Mouse (Mus musculus): ENCODE measurements around the gene Olfr1436. TPM values are rescaled to one million over a fixed set of nuclear protein-coding genes. Genes with fewer than 3 reads are reported as not detected.
"Not testable (repeated sequence)": the region's sequence is repeated elsewhere in the genome, so short reads cannot be mapped to it uniquely, and the experiment has no call there.

Olfr1436 gene
- not detected in 2 replicates for polyA plus RNA-seq (2016; fragmentation: Nextera tagmentation; extraction: Ambion mirVana)

- H3K9ac ChIP-seq; H3K27ac ChIP-seq; H3K4me1 ChIP-seq; ATAC-seq; H3K4me3 ChIP-seq; H3K9me3 ChIP-seq (replicated peaks); H3K27me3 ChIP-seq (replicated peaks); H3K36me3 ChIP-seq; H3K4me2 ChIP-seq: not testable (repeated sequence)
- 64% methylated on average over 1 of the region's 1 CpGs for WGBS (ENCODE audit: insufficient replicate concordance)
These were observed at the start of gene Olfr1436 for GRCm38 (mm10) chr19:12299030-12299429. Gene Olfr1436, minus strand, starts transcription at chr19:12299130.

GRCm38 (mm10) chr19:12335810-12336209 lies 36.9 kb upstream of the Olfr1436 start, which contains the start of gene Olfr1438-ps1:
Gene Olfr1438-ps1, minus strand, starts transcription at chr19:12335910.
- no peak within 1 kb of the TSS for H3K9ac ChIP-seq
- no peak for ATAC-seq
- H3K9me3 ChIP-seq (replicated peaks): no peaks in the 10 kb centered on the region
- H3K4me3 ChIP-seq: no peak within 1 kb of the TSS
- no peak within 1 kb of the TSS for H3K4me2 ChIP-seq
- no peaks in the 10 kb centered on the region for H3K4me1 ChIP-seq
- no peaks in the 10 kb centered on the region for H3K27me3 ChIP-seq (replicated peaks)
- no peak within 1 kb of the TSS for H3K27ac ChIP-seq
- WGBS (ENCODE audit: insufficient replicate concordance): 63% methylated on average over 3 of the region's 3 CpGs
- no peaks in the 10 kb centered on the region for H3K36me3 ChIP-seq

- H3K4me2 ChIP-seq: no peak within 1 kb of the TSS
- no peak for ATAC-seq
- H3K4me3 ChIP-seq: no peak within 1 kb of the TSS
- no peaks in the 10 kb centered on the region for H3K27me3 ChIP-seq (replicated peaks)
- no peaks in the 10 kb centered on the region for H3K36me3 ChIP-seq
- no peaks in the 10 kb centered on the region for H3K9me3 ChIP-seq (replicated peaks)
- no peak within 1 kb of the TSS for H3K27ac ChIP-seq
- no peaks in the 10 kb centered on the region for H3K4me1 ChIP-seq
- no peak within 1 kb of the TSS for H3K9ac ChIP-seq
- WGBS (ENCODE audit: insufficient replicate concordance): 60% methylated on average over 2 of the region's 2 CpGs
These were observed 26.1 kb upstream of the Olfr1436 start, which contains the start of gene Olfr1437 for GRCm38 (mm10) chr19:12325001-12325400. Gene Olfr1437, minus strand, starts transcription at chr19:12325101.

GRCm38 (mm10) chr19:12292979-12293378 lies 6.0 kb downstream of the Olfr1436 start:
- no peak overlapping the region for H3K4me3 ChIP-seq
- H3K27ac ChIP-seq: no peak overlapping the region
- H3K4me2 ChIP-seq: no peak overlapping the region
- ATAC-seq: no peak
- H3K9ac ChIP-seq: no peak overlapping the region
- no peaks in the 10 kb centered on the region for H3K4me1 ChIP-seq
- H3K27me3 ChIP-seq (replicated peaks): no peaks in the 10 kb centered on the region
- no peaks in the 10 kb centered on the region for H3K36me3 ChIP-seq
- no peaks in the 10 kb centered on the region for H3K9me3 ChIP-seq (replicated peaks)

DNA sequence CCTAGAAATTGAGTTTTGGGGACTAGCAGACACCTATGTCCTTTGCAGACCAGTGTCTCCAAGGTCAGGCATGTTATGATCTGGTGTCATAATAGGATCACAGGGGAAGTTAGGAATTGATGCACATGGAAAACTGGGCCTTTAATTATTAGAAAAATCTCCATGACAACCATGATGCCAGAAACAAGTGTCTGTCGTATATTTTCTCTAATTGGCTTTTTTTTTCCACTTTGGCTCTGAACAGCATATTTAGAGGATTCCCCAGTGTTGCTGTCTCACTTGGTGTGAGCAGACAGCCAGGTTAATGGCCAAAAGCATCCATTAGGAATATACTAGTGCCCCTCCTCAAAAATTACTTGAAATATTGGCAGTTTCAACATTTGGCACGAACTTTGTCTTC lies 19.4 kb downstream of the Olfr1436 start, which contains the start of gene Olfr1434:
TSS of gene Olfr1434 (plus strand) at position 301 of the 400 bp plus-strand sequence.
- no peaks in the 10 kb centered on the region for H3K9me3 ChIP-seq (replicated peaks)
- H3K9ac ChIP-seq: no peak within 1 kb of the TSS
- ATAC-seq: no peak
- H3K4me3 ChIP-seq: no peak within 1 kb of the TSS
- H3K27me3 ChIP-seq (replicated peaks): no peaks in the 10 kb centered on the region
- no peaks in the 10 kb centered on the region for H3K36me3 ChIP-seq
- no peaks in the 10 kb centered on the region for H3K4me1 ChIP-seq
- no peak within 1 kb of the TSS for H3K4me2 ChIP-seq
- WGBS (ENCODE audit: insufficient replicate concordance): 46% methylated on average over 2 of the region's 2 CpGs
- no peak within 1 kb of the TSS for H3K27ac ChIP-seq

DNA sequence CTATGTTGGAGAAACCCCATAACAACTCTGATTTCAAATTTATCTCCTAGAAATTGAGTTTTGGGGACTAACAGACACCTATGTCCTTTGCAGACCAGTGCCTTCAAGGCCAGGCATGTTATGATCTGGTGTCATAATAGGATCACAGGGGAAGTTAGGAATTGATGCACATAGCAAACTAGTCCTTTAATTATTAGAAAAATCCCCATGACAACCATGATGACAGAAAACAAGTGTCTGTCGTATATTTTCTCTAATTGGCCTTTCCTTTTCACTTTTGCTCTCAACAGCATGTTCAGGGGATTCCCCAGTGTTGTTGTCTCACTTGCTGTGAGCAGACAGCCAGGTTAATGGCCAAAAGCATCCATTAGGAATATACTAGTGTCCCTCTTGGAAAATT lies 38.2 kb downstream of the Olfr1436 start, which contains the start of gene Olfr235:
TSS of gene Olfr235 (plus strand) at position 301 of the 400 bp plus-strand sequence.
- Histone ChIP-seq H3K27me3 (replicated peaks) (no peaks in the 10 kb centered on the region), H3K4me3 (no peak within 1 kb of the TSS), H3K36me3 (no peaks in the 10 kb centered on the region), H3K9me3 (replicated peaks) (no peaks in the 10 kb centered on the region), H3K4me1 (no peaks in the 10 kb centered on the region), H3K27ac (no peak within 1 kb of the TSS), H3K9ac (no peak within 1 kb of the TSS), H3K4me2 (no peak within 1 kb of the TSS)
- no peak for ATAC-seq
- WGBS (ENCODE audit: insufficient replicate concordance): 42% methylated on average over 1 of the region's 1 CpGs

Other genes with a start within 250 kb of the Olfr1436 start
- gene Olfr1424, start 236.4 kb downstream of the Olfr1436 start, polyA plus RNA-seq (2016; fragmentation: Nextera tagmentation; extraction: Ambion mirVana): not detected in 2 replicates
- not detected in 2 replicates for gene Olfr1425, start 221.4 kb downstream of the Olfr1436 start, polyA plus RNA-seq (2016; fragmentation: Nextera tagmentation; extraction: Ambion mirVana)
- gene Olfr1426, start 207.1 kb downstream of the Olfr1436 start, polyA plus RNA-seq (2016; fragmentation: Nextera tagmentation; extraction: Ambion mirVana): not detected in 2 replicates
- not detected in 2 replicates for gene Olfr1427, start 195.8 kb downstream of the Olfr1436 start, polyA plus RNA-seq (2016; fragmentation: Nextera tagmentation; extraction: Ambion mirVana)
- not detected in 2 replicates for gene Olfr1428, start 183.2 kb downstream of the Olfr1436 start, polyA plus RNA-seq (2016; fragmentation: Nextera tagmentation; extraction: Ambion mirVana)
- not detected in 2 replicates for gene Olfr76, start 175.9 kb downstream of the Olfr1436 start, polyA plus RNA-seq (2016; fragmentation: Nextera tagmentation; extraction: Ambion mirVana)
- not detected in 2 replicates for gene Olfr1555-ps1, start 129.0 kb downstream of the Olfr1436 start, polyA plus RNA-seq (2016; fragmentation: Nextera tagmentation; extraction: Ambion mirVana)
- not detected in 2 replicates for gene Olfr1431, start 98.5 kb downstream of the Olfr1436 start, polyA plus RNA-seq (2016; fragmentation: Nextera tagmentation; extraction: Ambion mirVana)
- gene Olfr1432, start 66.5 kb downstream of the Olfr1436 start, polyA plus RNA-seq (2016; fragmentation: Nextera tagmentation; extraction: Ambion mirVana): not detected in 2 replicates
- gene Olfr262, start 57.5 kb downstream of the Olfr1436 start, polyA plus RNA-seq (2016; fragmentation: Nextera tagmentation; extraction: Ambion mirVana): not detected in 2 replicates
- not detected in 2 replicates for gene Olfr235, start 38.1 kb downstream of the Olfr1436 start, polyA plus RNA-seq (2016; fragmentation: Nextera tagmentation; extraction: Ambion mirVana)
- not detected in 2 replicates for gene Olfr1434, start 19.3 kb downstream of the Olfr1436 start, polyA plus RNA-seq (2016; fragmentation: Nextera tagmentation; extraction: Ambion mirVana)
- not detected in 2 replicates for gene Olfr1437, start 26.0 kb upstream of the Olfr1436 start, polyA plus RNA-seq (2016; fragmentation: Nextera tagmentation; extraction: Ambion mirVana)
- not detected in 2 replicates for gene Olfr1438-ps1, start 36.8 kb upstream of the Olfr1436 start, polyA plus RNA-seq (2016; fragmentation: Nextera tagmentation; extraction: Ambion mirVana)
- gene Olfr1440, start 88.1 kb upstream of the Olfr1436 start, polyA plus RNA-seq (2016; fragmentation: Nextera tagmentation; extraction: Ambion mirVana): not detected in 2 replicates
- gene Olfr1441, start 118.3 kb upstream of the Olfr1436 start, polyA plus RNA-seq (2016; fragmentation: Nextera tagmentation; extraction: Ambion mirVana): not detected in 2 replicates
- gene Pfpl, start 128.8 kb upstream of the Olfr1436 start, polyA plus RNA-seq (2016; fragmentation: Nextera tagmentation; extraction: Ambion mirVana): not detected in 2 replicates
- gene Mpeg1, start 161.6 kb upstream of the Olfr1436 start, polyA plus RNA-seq (2016; fragmentation: Nextera tagmentation; extraction: Ambion mirVana): 0.63 and 0.76 TPM in 2 replicates
- gene Dtx4, start 202.3 kb upstream of the Olfr1436 start, polyA plus RNA-seq (2016; fragmentation: Nextera tagmentation; extraction: Ambion mirVana): 2.7 and 2.9 TPM in 2 replicates
- 34.1 and 35.4 TPM in 2 replicates for gene Fam111a, start 246.6 kb upstream of the Olfr1436 start, polyA plus RNA-seq (2016; fragmentation: Nextera tagmentation; extraction: Ambion mirVana)